Mouse (Mus musculus) heart, adult 2 months (tissue): Measurements from ENCODE around the gene Bcl2l14.

Experiments
- CTCF ChIP-seq: fragments of 200-600 bp; IDR thresholded peaks from 2 replicates; pipeline ENCODE4 v1.8.1; 2022; ENCODE audit warnings: antibody characterized with exemption, mild to moderate bottlenecking, moderate library complexity
- POLR2A ChIP-seq: fragments of 200-500 bp; IDR thresholded peaks from 2 replicates; pipeline ENCODE4 v1.6.1; 2011; ENCODE audit warnings: mild to moderate bottlenecking, low read depth, low read length, control low read depth; ENCODE audit not compliant: insufficient read depth

DNA sequence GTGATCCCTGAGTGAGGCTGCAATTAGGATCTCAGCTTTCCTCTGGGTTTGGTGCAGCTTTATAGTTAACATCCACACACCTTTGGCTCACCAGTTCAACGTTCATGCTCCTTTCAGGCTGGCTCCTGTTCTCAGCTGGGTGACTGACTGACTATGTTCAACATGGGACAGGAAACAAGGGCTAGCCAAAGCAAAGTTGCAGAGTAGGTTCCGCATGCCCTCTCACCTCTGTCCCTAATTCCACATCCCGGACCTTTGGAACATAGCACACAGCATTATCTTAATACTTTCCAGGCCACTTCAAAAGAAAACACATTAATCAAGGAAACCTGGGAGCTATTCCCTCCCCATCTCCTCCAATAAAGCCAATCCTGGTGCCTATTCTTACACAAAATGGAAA lies 18.3 kb upstream of the Bcl2l14 start:
- TF ChIP-seq POLR2A = no peak
- TF ChIP-seq CTCF = no peak
